Mouse (Mus musculus): ENCODE measurements around the gene Ciita.

- no peak for TF ChIP-seq CTCF (IDR thresholded peaks at IDR 0.05; ENCODE audit: insufficient read depth, low read length)
- no peak for TF ChIP-seq POLR2A (IDR thresholded peaks at IDR 0.05; ENCODE audit: borderline replicate concordance, extremely low read depth, low read depth, low read length)
Observed at GRCm38 (mm10) chr16:10475919-10476318, 3.9 kb upstream of the Ciita start.
